ENCODE assay signal across 1 mouse cellular context in the genomic region with DNA sequence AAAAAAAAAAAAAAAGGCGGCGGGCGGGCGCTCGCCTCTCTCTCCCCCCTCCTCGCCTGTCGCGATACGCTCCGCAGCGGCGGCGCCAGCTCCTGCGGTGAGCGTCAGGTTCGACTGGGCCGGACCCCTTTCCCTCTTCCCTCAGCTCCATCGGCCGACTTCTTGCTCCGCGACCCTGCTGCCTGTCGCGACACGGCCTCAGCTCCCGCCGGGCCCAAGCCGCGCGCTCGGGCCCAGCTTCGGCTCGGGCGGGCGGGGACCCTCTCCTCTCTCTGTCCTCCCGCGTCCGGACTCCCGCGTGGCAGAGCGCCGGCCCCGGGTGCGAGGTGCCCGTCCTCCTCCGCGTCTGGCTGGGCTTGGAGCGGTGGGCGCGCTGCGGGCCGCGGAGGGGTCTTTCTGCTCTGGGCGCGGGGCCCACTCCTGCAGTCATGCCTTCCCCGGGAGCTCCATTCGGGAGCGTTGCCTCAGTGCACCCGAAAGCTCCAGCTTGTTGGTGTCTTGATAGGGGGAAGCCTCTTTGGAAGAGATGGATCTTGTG.
TF ChIP-seq lines count a peak whose summit lies in the region.

No protein-coding gene starts in this region.

TF ChIP-seq in MEL, 35 proteins besides CTCF, POLR2A, EP300 and RAD21:
- TF ChIP-seq HCFC1 (IDR thresholded peaks at IDR 0.05; ENCODE audit: low read depth, low read length) (no peak), ZC3H11A (IDR thresholded peaks at IDR 0.05; ENCODE audit: low read depth, low read length) (no peak), ETS1 (IDR thresholded peaks at IDR 0.05; ENCODE audit: low read depth, low read length) (no peak), GATA1 (IDR thresholded peaks at IDR 0.05; ENCODE audit: low read depth, low read length) (no peak), SIN3A (IDR thresholded peaks at IDR 0.05; ENCODE audit: low read length) (no peak), GABPA (IDR thresholded peaks at IDR 0.05; ENCODE audit: low read depth, low read length) (no peak), USF2 (IDR thresholded peaks at IDR 0.05; ENCODE audit: borderline replicate concordance in 1 of 2, insufficient read depth in 1 of 2, low read depth in 1 of 2, low read length in 2 of 2) (no peak), KAT2A (conservative IDR thresholded peaks at IDR 0.05; ENCODE audit: low read depth, low read length) (no peak), ELF1 (IDR thresholded peaks at IDR 0.05; ENCODE audit: low read depth, low read length) (no peak), MAZ (IDR thresholded peaks at IDR 0.05; ENCODE audit: low read depth, low read length) (peak; percentile 76; the same call in 1 of the 2 replicates), RCOR1 (IDR thresholded peaks at IDR 0.05; ENCODE audit: low read depth, low read length) (no peak), CHD1 (IDR thresholded peaks at IDR 0.05; ENCODE audit: low read depth, low read length) (peak; percentile 40; the same call in 1 of the 2 replicates), SMC3 (IDR thresholded peaks at IDR 0.05; ENCODE audit: low read depth, low read length) (no peak), POLR2AphosphoS5 (IDR thresholded peaks at IDR 0.05; ENCODE audit: borderline replicate concordance, low read depth, low read length) (no peak), MAFK (IDR thresholded peaks at IDR 0.05; ENCODE audit: borderline replicate concordance, low read depth, low read length) (no peak), MXI1 (IDR thresholded peaks at IDR 0.05; ENCODE audit: low read depth, low read length) (no peak), MEF2A (IDR thresholded peaks at IDR 0.05; ENCODE audit: extremely low read depth, insufficient replicate concordance, low read depth, low read length, poor library complexity, severe bottlenecking) (no peak), ZNF384 (IDR thresholded peaks at IDR 0.05; ENCODE audit: low read depth, low read length) (peak; percentile 97; the same call in 1 of the 2 replicates), CHD2 (IDR thresholded peaks at IDR 0.05; ENCODE audit: low read length) (no peak), JUND (IDR thresholded peaks at IDR 0.05; ENCODE audit: low read depth, low read length) (no peak), POLR2AphosphoS2 (IDR thresholded peaks at IDR 0.05; ENCODE audit: low read length) (no peak; the same call in 1 of the 2 replicates), TAL1 (IDR thresholded peaks at IDR 0.05; ENCODE audit: low read length) (no peak), E2F4 (IDR thresholded peaks at IDR 0.05; ENCODE audit: borderline replicate concordance, low read depth, low read length) (no peak), BHLHE40 (IDR thresholded peaks at IDR 0.05; ENCODE audit: borderline replicate concordance, low read depth, low read length) (no peak), NELFE (IDR thresholded peaks at IDR 0.05; ENCODE audit: low read depth, low read length) (peak; percentile 64; the same call in 1 of the 2 replicates), MYC (IDR thresholded peaks at IDR 0.05; ENCODE audit: low read depth, low read length) (0 out of 2 replicates have a peak, but pooled peaks have one; percentile 31), UBTF (IDR thresholded peaks at IDR 0.05; ENCODE audit: borderline replicate concordance, insufficient read depth, low read depth, low read length) (no peak), NRF1 (IDR thresholded peaks at IDR 0.05; ENCODE audit: insufficient read depth, low read depth, low read length, poor library complexity, severe bottlenecking) (no peak), USF1 (IDR thresholded peaks at IDR 0.05; ENCODE audit: low read depth, low read length) (no peak), TCF12 (IDR thresholded peaks at IDR 0.05; ENCODE audit: low read depth, low read length) (no peak), ZKSCAN1 (IDR thresholded peaks at IDR 0.05; ENCODE audit: low read depth, low read length) (no peak), MAX (IDR thresholded peaks at IDR 0.05; ENCODE audit: low read length) (no peak), MYB (IDR thresholded peaks at IDR 0.05; ENCODE audit: low read depth, low read length) (no peak), TBP (IDR thresholded peaks at IDR 0.05; ENCODE audit: low read depth, low read length) (no peak), ZMIZ1 (IDR thresholded peaks at IDR 0.05; ENCODE audit: low read depth, low read length) (no peak; the same call in 1 of the 2 replicates)
TF ChIP-seq in MEL: peak in this region for 5.
